Mouse (Mus musculus) CH12.LX (cell line): Measurements from ENCODE around the gene Ccna2.

Source experiments
- CTCF ChIP-seq, 2 experiments: IDR thresholded peaks in 1 of 2; conservative IDR thresholded peaks in 1 of 2; 2 replicates each; pipeline ENCODE4 v1.5.1; 2011 to 2012; ENCODE audit warnings: low read depth in 2 of 2, low read length in 2 of 2, improper control_type of control experiment in 1 of 2, inconsistent platforms in 1 of 2, mild to moderate bottlenecking in 1 of 2, moderate library complexity in 1 of 2
- EP300 ChIP-seq: IDR thresholded peaks from 2 replicates; pipeline ENCODE4 v1.6.1; 2011; ENCODE audit warnings: low read length, improper control_type of control experiment
- HCFC1 ChIP-seq: IDR thresholded peaks from 2 replicates; pipeline ENCODE4 v1.6.1; 2012; ENCODE audit warnings: low read depth, mild to moderate bottlenecking, inconsistent platforms, low read length, improper control_type of control experiment
- MAX ChIP-seq: IDR thresholded peaks from 2 replicates; pipeline ENCODE4 v1.6.1; 2011; ENCODE audit warnings: low read length, improper control_type of control experiment
- POLR2A ChIP-seq: IDR thresholded peaks from 2 replicates; pipeline ENCODE4 v1.6.1; 2011; ENCODE audit warnings: low read depth, mild to moderate bottlenecking, improper control_type of control experiment, low read length
- SIN3A ChIP-seq: IDR thresholded peaks from 2 replicates; pipeline ENCODE4 v1.6.1; 2012; ENCODE audit warnings: low read length, improper control_type of control experiment, inconsistent platforms

DNA sequence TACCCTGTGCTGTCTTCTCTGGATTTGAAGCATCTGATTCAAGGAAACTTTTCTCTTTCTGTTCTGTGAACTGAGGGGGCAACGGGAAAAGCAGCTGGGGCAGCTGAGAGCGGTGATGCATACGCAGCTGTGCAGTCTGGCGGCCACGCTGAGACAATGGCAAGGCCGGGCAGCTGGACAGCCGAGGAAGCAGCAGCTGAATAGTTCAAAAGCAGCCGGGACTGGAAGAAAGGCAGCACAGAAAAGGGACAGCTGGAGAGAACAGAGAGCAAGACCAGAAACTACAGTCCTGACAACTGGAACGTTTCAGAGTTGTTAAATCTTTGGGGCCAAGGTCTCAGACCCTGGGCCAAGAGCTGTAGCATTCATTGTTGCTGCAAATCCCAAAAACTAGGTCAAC, 20.6 kb downstream of the Ccna2 start:
- TF ChIP-seq EP300: no peak
- TF ChIP-seq POLR2A: no peak
- TF ChIP-seq SIN3A: no peak
- TF ChIP-seq MAX: no peak
- TF ChIP-seq CTCF (conservative IDR thresholded peaks at IDR 0.05 in 1 of 2, IDR thresholded peaks at IDR 0.05 in 1 of 2; ENCODE audit: low read depth in 2 of 2, low read length in 2 of 2): no peak
- TF ChIP-seq HCFC1: no peak
